Mouse (Mus musculus) CD4-positive, CD25-positive, alpha-beta regulatory T cell, adult 4 months (primary cell): Measurements from ENCODE around the gene Olfr681. TPM values are rescaled to one million over a fixed set of nuclear protein-coding genes. Genes with fewer than 3 reads are reported as not detected.
"Not testable (repeated sequence)": the region's sequence is repeated elsewhere in the genome, so short reads cannot be mapped to it uniquely, and the experiment has no call there.

Experiments used
- ATAC-seq: one replicate; pipeline ENCODE4 v1.8.0; 2017
- polyA plus RNA-seq, 2 experiments: library from polyadenylated mRNA; unstranded; fragments of 100-300 nt; shearing (Covaris generic); gene quantifications; one replicate each; pipeline ENCODE4 v1.2.1; 2017

The Olfr681 gene
- not detected for polyA plus RNA-seq

DNA sequence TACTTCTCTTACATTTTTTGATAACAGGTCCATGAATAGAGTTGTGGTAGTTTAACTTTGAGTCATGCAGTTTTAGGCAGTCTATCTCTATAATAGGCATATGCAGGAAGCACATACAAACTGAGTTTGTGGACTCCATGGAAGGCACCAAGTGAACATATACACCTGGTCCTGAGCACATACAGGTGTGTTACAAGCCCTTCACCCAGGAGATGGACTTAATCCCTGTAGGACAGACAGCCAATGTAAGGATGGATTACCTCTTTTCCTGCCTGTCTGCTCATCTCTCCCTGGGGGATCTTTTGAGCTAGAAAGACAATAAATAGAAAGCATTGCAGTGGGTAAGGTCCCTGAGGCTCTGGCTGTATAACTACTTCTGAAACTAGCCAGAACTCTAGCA lies at the start of gene Olfr681:
Gene Olfr681 (plus strand): TSS at position 301 of the 400 bp plus-strand sequence.
- no peak for ATAC-seq

DNA sequence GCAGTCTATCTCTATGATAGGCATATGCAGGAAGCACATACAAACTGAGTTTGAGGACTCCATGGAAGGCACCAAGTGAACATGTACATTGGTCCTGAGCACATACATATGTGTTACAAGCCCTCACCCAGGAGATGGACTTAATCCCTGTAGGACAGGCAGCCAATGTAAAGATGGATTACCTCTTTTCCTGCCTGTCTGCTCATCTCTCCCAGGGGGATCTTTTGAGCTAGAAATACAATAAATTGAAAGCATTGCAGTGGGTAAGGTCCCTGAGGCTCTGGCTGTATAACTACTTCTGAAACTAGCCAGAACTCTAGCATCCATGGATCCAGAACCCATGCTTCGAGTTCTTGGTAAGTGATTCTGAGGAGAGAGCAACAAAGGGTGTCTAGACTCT lies 35.7 kb upstream of the Olfr681 start, which contains the start of gene Olfr679:
Gene Olfr679 (plus strand): TSS at position 301 of the 400 bp plus-strand sequence.
- ATAC-seq: no peak

DNA sequence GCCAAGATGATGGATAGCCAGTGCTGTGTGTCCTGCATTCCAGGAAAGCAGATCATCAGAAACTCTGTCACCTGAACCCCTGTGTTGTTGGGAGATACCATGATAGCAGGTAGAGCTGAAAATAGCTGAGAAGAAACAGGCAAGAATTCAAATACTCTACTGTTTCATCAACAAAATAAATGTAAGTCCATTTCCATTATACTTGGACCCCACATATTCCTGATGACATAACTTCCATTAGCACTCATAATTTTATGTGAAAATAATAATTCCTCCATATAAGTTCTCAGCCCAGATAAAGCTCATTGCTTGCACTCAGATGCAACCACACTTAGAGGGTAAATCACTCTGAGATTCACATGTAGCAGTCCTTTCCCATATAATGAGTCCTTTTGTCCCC lies 23.9 kb upstream of the Olfr681 start, which contains the start of gene Olfr680-ps1:
Gene Olfr680-ps1 (minus strand): TSS at position 101 of the 400 bp plus-strand sequence.
- not testable (repeated sequence) for ATAC-seq

DNA sequence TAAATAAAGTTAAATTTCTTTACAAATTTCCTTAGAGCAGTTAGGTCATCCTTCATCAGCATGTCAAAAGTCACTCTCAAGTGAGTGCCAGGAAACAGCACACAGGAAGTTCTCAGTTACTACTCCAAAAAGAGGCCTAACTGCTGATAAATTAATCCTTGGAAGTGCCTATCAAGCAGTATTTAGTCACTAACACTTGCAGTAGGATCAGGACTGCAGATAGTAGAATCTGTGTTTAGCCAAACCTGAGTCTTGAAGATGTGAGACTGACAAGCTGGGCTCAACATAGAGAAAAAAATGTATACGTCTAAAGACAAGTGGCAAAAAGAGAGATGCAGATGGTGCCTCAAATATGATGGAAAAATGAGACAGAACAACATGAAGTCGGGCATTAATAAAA lies 24.6 kb downstream of the Olfr681 start:
- no peak for ATAC-seq

DNA sequence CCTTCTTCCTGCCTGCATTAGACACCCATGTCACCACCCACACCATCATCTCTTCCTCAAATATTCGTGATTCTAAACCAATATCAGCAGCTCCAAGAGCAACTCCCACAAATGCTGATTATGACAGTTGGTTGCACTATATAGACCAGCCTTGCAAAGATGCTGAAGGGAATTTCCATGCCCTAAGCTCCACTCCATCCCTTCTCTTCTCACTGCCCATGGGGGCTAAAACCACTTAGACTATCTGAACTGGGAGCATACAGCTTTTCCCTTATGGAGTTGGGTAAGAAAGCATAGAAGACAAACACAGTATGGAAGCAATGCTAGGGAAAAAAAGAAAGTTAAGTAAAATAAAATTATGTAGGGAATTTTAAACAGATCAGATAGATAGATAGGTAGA lies 30.3 kb downstream of the Olfr681 start, which contains the start of gene Olfr683:
Gene Olfr683 (minus strand): TSS at position 101 of the 400 bp plus-strand sequence.
- no peak for ATAC-seq

DNA sequence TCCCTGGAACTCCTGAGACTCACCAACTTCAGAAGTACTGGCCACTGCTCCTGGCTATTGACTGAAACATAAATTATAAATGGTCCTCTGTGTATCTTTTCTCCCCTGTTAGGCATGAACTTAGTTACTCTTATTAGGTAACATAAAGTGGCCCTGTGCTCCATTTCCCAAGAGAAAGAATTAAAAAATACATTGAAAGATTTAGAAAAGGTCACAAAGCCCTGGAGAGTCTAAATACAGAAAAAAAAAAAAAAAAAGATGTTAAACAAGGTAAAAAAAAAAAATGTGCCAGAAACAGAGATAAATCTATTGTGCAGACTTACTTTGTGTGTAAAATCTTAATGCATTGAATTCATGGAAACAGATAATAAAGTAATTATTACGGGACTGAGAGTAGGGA lies 46.9 kb downstream of the Olfr681 start, which contains the start of gene Olfr684:
Gene Olfr684 (minus strand): TSS at position 101 of the 400 bp plus-strand sequence.
- ATAC-seq: no peak

DNA sequence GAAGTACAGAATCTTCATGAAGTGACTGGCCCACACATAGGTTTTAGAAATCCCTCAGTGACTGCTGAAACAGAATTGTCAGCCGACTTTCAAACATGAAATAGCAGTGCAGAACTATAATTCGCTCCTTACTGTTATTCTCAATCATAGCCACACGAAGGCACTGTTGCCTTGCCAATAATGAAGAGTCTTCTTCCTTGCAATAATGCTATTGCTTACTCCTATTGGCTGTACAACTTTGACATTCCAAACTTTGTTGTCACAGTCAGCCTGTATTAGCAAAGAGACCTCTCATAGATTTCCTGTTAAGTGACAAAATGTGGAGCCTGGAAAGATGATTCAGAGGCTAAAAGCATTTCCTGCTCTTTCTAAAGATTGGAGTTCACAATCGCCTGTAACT lies 54.1 kb downstream of the Olfr681 start:
- ATAC-seq: no peak

Other genes starting within 250 kb of the Olfr681 start
- not detected for gene Olfr665, start 238.8 kb upstream of the Olfr681 start, polyA plus RNA-seq
- gene Olfr666, start 220.9 kb upstream of the Olfr681 start, polyA plus RNA-seq: not detected
- not detected for gene Olfr667, start 195.4 kb upstream of the Olfr681 start, polyA plus RNA-seq
- not detected for gene Olfr668, start 188.8 kb upstream of the Olfr681 start, polyA plus RNA-seq
- gene Olfr669, start 182.6 kb upstream of the Olfr681 start, polyA plus RNA-seq: not detected
- not detected for gene Olfr670, start 154.2 kb upstream of the Olfr681 start, polyA plus RNA-seq
- not detected for gene Olfr671, start 137.7 kb upstream of the Olfr681 start, polyA plus RNA-seq
- not detected for gene Olfr672, start 114.8 kb upstream of the Olfr681 start, polyA plus RNA-seq
- gene Olfr675, start 88.4 kb upstream of the Olfr681 start, polyA plus RNA-seq: not detected
- gene Olfr676, start 84.1 kb upstream of the Olfr681 start, polyA plus RNA-seq: not detected
- gene Olfr677, start 65.5 kb upstream of the Olfr681 start, polyA plus RNA-seq: not detected
- gene Olfr678, start 52.4 kb upstream of the Olfr681 start, polyA plus RNA-seq: not detected
- gene Olfr679, start 35.6 kb upstream of the Olfr681 start, polyA plus RNA-seq: not detected
- not detected for gene Olfr680-ps1, start 24.0 kb upstream of the Olfr681 start, polyA plus RNA-seq
- not detected for gene Olfr683, start 30.2 kb downstream of the Olfr681 start, polyA plus RNA-seq
- not detected for gene Olfr684, start 46.8 kb downstream of the Olfr681 start, polyA plus RNA-seq
- gene Olfr685, start 69.2 kb downstream of the Olfr681 start, polyA plus RNA-seq: not detected
- gene Olfr686, start 90.6 kb downstream of the Olfr681 start, polyA plus RNA-seq: not detected
- gene Olfr688, start 171.3 kb downstream of the Olfr681 start, polyA plus RNA-seq: not detected
- gene Olfr689, start 194.3 kb downstream of the Olfr681 start, polyA plus RNA-seq: not detected
- gene Olfr690, start 217.3 kb downstream of the Olfr681 start, polyA plus RNA-seq: not detected
- not detected for gene Olfr691, start 225.4 kb downstream of the Olfr681 start, polyA plus RNA-seq